Mouse (Mus musculus) layer of hippocampus, adult 18-20 months (tissue): ENCODE data around the gene Cyp2c66. TPM values are rescaled to one million over a fixed set of nuclear protein-coding genes. Genes with fewer than 3 reads are reported as not detected.
"Not testable (repeated sequence)": the region's sequence is repeated elsewhere in the genome, so short reads cannot be mapped to it uniquely, and the experiment has no call there.

Source experiments
- DNase-seq, 2 experiments: peaks; one replicate each; pipeline ENCODE4 v3.0.0; 2022; ENCODE audit warnings: low spot score in 2 of 2
- long read RNA-seq: library from polyadenylated mRNA; stranded (forward); transcript quantifications from one replicate; pipeline ENCODE4 v2.0.0, GENCODE M21; 2021
- total RNA-seq, 2 experiments: library from RNA; stranded (reverse); gene quantifications; 2 replicates each; pipeline ENCODE4 v1.2.3; 2021

The Cyp2c66 gene
- total RNA-seq, result not detected
- long read RNA-seq, result 0 reads

GRCm38 (mm10) chr19:39113644-39114043 lies at the start of gene Cyp2c66:
Gene Cyp2c66 (plus strand): TSS chr19:39113898.
- no peak for DNase-seq

GRCm38 (mm10) chr19:39098779-39099178 lies 14.9 kb upstream of the Cyp2c66 start:
- not testable (repeated sequence) for DNase-seq

GRCm38 (mm10) chr19:39156836-39157235 lies 43.1 kb downstream of the Cyp2c66 start:
- not testable (repeated sequence) for DNase-seq

Other genes starting within 250 kb of the Cyp2c66 start
- gene Hells, start 183.0 kb upstream of the Cyp2c66 start, total RNA-seq, result 1 to 10 TPM; 4.2 TPM
- under 1 TPM; 0.20 TPM for gene Cyp2c55, start 106.9 kb upstream of the Cyp2c66 start, total RNA-seq
- under 1 TPM; 0.18 to 0.22 TPM for gene Cyp2c65, start 52.9 kb upstream of the Cyp2c66 start, total RNA-seq
- not detected for gene Cyp2c29, start 155.5 kb downstream of the Cyp2c66 start, total RNA-seq